Mouse (Mus musculus) liver, adult (tissue): ENCODE measurements around the gene Il10.

Experiments used
- GATA4 ChIP-seq: IDR thresholded peaks from 2 replicates; pipeline ENCODE4 v1.6.1; 2014; ENCODE audit warnings: mild to moderate bottlenecking, low read length; ENCODE audit not compliant: insufficient replicate concordance

The Il10 gene

DNA sequence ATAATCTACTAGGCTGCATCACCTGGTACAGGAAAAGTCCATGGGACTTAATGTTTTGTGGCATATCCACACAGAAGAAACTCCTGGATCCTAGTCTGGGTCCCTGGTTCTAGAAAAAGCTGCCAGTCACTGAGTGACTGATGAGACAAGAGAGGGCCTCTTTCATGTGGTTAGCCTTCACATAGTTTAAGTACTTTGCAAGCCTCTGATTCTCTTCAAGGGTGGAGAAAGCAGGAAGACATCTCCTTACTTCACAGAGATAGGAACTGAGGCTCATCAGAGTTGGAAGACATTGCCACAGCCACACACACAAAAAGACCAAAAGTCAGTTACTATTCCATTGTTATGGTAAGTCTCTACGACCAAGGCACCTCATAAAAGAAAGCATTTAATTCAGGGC lies 13.6 kb upstream of the Il10 start:
- TF ChIP-seq GATA4: no peak

DNA sequence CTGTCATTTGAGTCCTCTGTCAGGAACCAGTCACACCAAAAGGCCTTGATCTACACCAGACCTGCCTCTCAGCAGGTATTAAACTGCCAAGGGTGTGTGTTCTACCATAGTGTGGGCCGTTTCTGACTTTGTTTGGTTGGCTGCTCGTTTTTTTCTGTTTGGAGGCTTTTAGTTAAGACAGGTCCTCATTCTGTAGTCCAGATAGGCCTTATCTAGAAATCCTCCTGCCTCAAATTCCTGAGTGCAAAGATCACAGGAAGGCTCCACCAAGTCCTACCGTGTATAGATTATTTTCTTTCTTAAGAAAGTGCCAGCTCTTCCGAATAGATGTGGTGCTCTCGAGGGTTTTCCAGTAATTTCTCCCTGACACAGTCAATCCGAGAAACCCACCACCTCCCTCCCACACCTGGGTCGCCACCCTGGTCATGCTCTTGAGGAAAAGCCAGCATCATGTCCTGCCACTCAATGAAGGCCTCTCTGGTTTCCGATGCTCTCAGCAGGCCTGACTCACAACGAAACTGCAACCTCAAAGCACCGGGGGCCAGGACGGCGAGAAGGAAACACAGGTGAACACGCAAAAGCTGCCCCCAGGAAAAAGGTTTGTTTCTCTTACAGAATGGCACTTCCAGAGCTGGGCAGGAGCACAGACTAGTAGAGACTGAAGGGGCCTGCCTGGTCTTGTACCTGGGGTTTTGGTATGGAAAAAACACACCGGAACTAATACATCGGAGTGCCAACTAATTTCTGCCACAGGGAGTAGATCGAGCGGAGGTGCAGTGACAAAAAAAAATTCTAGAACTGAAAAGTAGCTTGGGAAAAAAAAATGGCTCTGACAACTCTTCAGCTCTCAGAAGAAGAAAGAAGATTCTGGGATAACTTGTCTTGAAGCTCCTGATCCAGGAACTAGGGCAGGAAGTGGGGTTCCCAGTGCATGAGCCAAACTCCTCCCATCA lies 9.2 kb upstream of the Il10 start:
- no peak for TF ChIP-seq GATA4

DNA sequence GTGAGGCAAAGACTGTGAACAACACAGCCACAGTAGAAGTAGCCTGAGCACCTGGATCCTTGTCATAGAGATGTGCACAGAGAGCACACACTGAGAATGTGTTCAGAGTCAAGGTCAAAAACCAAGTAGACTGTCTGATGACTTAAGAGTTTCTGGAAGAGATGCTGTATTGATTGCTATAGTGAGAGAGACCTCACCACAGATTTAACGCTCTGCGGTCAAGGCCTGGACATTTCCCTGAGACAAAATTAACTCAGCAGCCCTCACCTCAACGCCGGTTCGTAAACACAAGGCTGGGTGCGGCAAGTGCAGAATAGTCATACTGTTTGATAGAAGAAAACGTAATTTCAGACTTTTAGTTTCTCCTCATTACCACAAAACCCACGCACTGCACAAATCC lies 7.2 kb upstream of the Il10 start:
- no peak for TF ChIP-seq GATA4

DNA sequence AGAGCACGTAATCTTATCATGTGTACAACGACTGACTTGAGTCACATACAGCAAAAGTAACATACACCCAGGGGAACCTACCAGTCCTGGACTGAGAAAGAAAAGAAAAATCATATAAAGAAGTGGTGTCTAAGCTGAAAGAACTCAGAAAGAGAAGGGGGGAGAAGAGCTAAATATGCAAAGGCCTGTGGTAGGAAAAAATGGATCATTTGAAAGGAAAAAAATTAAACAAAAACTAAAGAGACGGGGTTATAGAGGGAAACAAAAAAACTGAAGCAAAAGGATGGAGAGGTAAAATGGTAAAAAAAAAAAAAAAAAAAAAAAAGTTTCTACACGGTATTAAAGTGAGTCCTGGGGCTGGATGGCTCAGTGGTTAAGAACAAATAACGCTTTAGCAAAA lies 5.7 kb upstream of the Il10 start:
- no peak for TF ChIP-seq GATA4

- no peak for TF ChIP-seq GATA4
These were observed 4.4 kb upstream of the Il10 start for GRCm38 (mm10) chr1:131015281-131015680.

GRCm38 (mm10) chr1:131015879-131016278 lies 3.8 kb upstream of the Il10 start:
- TF ChIP-seq GATA4: no peak

GRCm38 (mm10) chr1:131020425-131021310 lies 1.0 kb downstream of the Il10 start:
- no peak for TF ChIP-seq GATA4

- no peak for TF ChIP-seq GATA4
These were observed 1.8 kb downstream of the Il10 start for GRCm38 (mm10) chr1:131021438-131021837.

DNA sequence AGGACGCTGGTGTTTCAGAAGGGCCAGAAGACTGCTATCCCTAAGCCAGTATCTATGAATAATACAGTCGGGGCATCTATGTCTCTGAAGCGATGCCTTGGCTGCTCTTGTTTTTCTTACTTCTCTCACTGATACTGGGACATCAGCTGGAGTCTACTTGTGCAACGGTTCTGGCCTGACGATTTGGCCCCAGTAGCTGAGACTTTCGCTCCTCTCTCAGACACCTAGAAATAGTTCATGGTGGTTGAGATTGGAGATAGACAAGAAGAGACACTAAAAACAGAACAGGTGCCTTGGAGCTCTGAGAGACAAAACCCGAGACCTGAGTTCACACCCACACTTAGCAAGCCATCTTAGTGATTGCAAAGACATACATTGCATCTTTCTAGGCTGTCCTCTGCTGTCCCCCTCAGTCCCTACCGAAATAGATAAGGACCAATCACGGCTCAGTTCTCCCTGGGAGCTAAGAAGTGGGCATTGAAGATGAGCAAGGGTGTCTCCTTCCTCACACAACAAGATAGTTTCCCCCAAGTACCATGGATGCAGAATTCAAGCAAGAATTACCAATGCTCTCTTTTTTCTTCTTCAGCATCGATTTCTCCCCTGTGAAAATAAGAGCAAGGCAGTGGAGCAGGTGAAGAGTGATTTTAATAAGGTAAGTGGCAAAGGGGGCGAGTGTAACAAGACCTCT lies 2.4 kb downstream of the Il10 start:
- no peak for TF ChIP-seq GATA4

GRCm38 (mm10) chr1:131022591-131023249 lies 3.1 kb downstream of the Il10 start:
- TF ChIP-seq GATA4: no peak

DNA sequence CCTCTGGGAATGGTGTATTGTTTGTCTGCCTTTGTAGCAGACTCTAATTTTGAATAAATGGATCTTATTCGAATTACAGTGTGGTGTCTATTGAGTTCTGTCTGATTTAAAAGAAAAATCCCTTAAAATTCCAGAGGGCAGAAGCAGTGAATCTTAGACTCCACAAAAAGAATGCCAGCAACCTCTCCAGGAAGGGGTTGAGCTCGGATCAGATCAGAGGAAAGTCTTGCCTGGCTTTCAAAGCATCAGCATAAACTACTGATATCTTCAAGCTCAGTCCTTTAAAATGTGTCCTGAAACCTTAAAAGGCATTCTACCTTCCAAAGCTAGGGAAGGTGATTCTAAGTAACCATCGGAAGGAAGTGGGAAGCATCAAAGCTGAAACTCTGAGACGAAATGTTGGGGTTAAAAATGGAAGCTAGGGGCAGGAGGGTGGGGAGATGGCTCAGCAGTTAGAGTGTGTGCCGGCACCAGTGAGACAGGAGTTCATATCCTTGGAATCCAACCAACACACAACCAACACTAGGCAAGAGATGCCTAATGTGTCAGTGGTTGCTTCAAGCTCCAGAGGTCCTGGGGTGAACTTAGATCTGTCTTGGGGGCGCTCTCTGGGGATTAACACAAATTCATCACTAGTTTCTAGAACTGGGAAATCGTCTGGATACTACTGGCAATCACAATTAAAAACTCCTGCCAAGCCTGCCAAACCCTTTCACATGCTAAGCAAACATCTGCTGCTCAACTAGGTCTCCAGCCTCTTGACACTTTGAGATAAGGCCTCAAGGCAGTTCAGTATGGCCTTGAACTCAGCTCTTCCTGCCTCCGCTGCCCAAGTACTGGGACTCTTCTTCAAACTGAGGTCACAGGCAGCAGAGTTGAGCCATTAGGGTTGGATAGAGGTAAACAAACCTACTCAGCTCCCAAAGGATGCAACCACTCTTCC lies 5.5 kb downstream of the Il10 start:
- no peak for TF ChIP-seq GATA4

DNA sequence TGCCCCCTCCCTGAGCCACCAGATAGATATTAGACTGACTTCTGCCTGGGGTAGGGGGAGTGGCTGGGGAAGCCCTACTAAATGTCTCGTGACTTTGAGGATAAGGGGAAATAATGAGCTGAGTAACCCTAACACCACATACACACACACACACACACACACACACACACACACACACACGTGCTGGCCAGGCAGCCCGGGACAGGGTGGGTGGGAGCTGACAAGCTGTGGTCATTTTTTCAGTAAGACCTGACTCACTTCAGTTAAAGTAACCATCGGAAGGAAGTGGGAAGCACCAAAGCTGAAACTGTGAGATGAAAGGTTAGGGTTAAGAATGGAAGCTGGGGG lies 6.2 kb downstream of the Il10 start:
- TF ChIP-seq GATA4: no peak

DNA sequence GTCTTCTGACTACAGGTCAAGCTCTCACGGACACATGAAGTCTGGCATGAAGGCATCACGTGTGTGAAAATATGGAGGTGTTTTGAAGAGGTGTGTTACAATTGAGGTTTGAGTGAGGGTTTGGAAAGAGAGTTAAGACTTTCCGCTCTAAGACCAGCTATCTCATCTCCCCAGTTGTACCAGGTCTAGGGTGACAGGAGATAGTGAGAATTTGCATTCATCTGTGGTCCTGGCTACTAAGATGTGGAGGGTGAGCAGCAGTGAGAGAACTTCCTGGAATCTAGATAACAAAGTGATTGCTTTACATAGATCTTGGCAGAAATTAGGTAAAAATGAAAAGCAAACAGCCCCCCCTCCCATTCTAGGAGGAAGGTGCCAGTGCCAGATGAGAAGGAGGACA lies 9.6 kb downstream of the Il10 start:
- no peak for TF ChIP-seq GATA4

DNA sequence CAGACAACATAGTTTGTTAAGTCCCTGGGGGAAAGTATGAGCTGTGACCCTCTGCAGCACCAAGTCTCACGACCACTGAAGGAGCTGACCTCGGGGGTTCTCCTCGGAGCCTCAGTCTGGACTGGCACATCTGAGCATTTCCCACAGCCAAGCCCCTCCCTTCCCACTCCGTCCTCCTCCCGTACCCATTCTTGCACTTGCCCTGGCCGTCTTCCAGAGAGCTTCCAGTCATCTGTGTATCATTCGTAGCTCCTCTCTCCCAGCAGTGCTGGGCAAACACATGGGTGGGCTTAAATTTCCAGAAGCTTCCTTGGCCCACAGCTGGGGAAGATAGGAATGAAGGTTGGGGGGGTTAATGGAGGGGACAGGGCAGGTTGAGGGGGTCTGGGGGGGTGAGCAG lies 10.6 kb downstream of the Il10 start:
- no peak for TF ChIP-seq GATA4
